Mouse (Mus musculus) right cerebral cortex, postnatal 14 days (tissue): ENCODE data around the gene Gpd2.

Experiments
- DNase-seq: peaks from one replicate; pipeline ENCODE4 v3.0.0; 2022

Gene Gpd2

GRCm38 (mm10) chr2:57251636-57252317 is 14.3 kb downstream of the Gpd2 start:
- DNase-seq, result no peak

- no peak for DNase-seq
Measured at GRCm38 (mm10) chr2:57252542-57253301, 15.3 kb downstream of the Gpd2 start.

GRCm38 (mm10) chr2:57254267-57254666 is 16.8 kb downstream of the Gpd2 start:
- DNase-seq, result no peak

- no peak for DNase-seq
Measured at GRCm38 (mm10) chr2:57255153-57255670, 17.8 kb downstream of the Gpd2 start.

GRCm38 (mm10) chr2:57255836-57256235 is 18.4 kb downstream of the Gpd2 start:
- no peak for DNase-seq

- no peak for DNase-seq
Measured at GRCm38 (mm10) chr2:57256459-57256858, 19.0 kb downstream of the Gpd2 start.

- DNase-seq, result no peak
Measured at GRCm38 (mm10) chr2:57261286-57262077, 24.0 kb downstream of the Gpd2 start.

- DNase-seq, result no peak
Measured at GRCm38 (mm10) chr2:57263431-57263830, 26.0 kb downstream of the Gpd2 start.

- no peak for DNase-seq
Measured at GRCm38 (mm10) chr2:57264912-57265311, 27.5 kb downstream of the Gpd2 start.

- DNase-seq, result no peak
Measured at GRCm38 (mm10) chr2:57266679-57267393, 29.4 kb downstream of the Gpd2 start.

- DNase-seq, result no peak
Measured at GRCm38 (mm10) chr2:57267394-57267716, 29.9 kb downstream of the Gpd2 start.

- DNase-seq, result no peak
Measured at GRCm38 (mm10) chr2:57267896-57268295, 30.5 kb downstream of the Gpd2 start.

GRCm38 (mm10) chr2:57268839-57269238 is 31.4 kb downstream of the Gpd2 start:
- no peak for DNase-seq

- no peak for DNase-seq
Measured at GRCm38 (mm10) chr2:57269690-57270435, 32.4 kb downstream of the Gpd2 start.

- DNase-seq, result no peak
Measured at GRCm38 (mm10) chr2:57280190-57280723, 42.8 kb downstream of the Gpd2 start.

GRCm38 (mm10) chr2:57283791-57284190 is 46.4 kb downstream of the Gpd2 start:
- DNase-seq, result no peak

GRCm38 (mm10) chr2:57285197-57285596 is 47.8 kb downstream of the Gpd2 start:
- no peak for DNase-seq

GRCm38 (mm10) chr2:57287986-57288385 is 50.6 kb downstream of the Gpd2 start:
- no peak for DNase-seq

GRCm38 (mm10) chr2:57293571-57293970 is 56.1 kb downstream of the Gpd2 start:
- DNase-seq, result no peak

GRCm38 (mm10) chr2:57296069-57296468 is 58.6 kb downstream of the Gpd2 start:
- DNase-seq, result no peak

GRCm38 (mm10) chr2:57297226-57297625 is 59.8 kb downstream of the Gpd2 start:
- DNase-seq, result no peak

GRCm38 (mm10) chr2:57301539-57301938 is 64.1 kb downstream of the Gpd2 start:
- no peak for DNase-seq
